Mouse (Mus musculus) limb, embryonic 10.5 days (tissue): ENCODE results near the gene B3gnt7. TPM values are rescaled to one million over a fixed set of nuclear protein-coding genes. Genes with fewer than 3 reads are reported as not detected.
"Not testable (repeated sequence)": the region's sequence is repeated elsewhere in the genome, so short reads cannot be mapped to it uniquely, and the experiment has no call there.

Source experiments
- DNase-seq: peaks from one replicate; pipeline ENCODE4 v3.0.0-alpha.2; 2017; ENCODE audit warnings: low spot score
- H3K27ac ChIP-seq: fragments of 300-500 bp; sonication (generic); 2 replicates; pipeline ENCODE4 v1.5.1; 2016; ENCODE audit warnings: mild to moderate bottlenecking
- H3K27me3 ChIP-seq: fragments of 300-500 bp; sonication (generic); 2 replicates; pipeline ENCODE4 v1.6.1; 2016; ENCODE audit warnings: low read depth, mild to moderate bottlenecking; ENCODE audit not compliant: poor library complexity, severe bottlenecking
- H3K36me3 ChIP-seq: fragments of 300-500 bp; sonication (generic); 2 replicates; pipeline ENCODE4 v1.6.1; 2016; ENCODE audit warnings: mild to moderate bottlenecking, moderate library complexity
- H3K4me1 ChIP-seq: fragments of 300-500 bp; sonication (generic); 2 replicates; pipeline ENCODE4 v1.6.1; 2016
- H3K4me3 ChIP-seq: fragments of 300-500 bp; sonication (generic); 2 replicates; pipeline ENCODE4 v1.5.1; 2016; ENCODE audit warnings: mild to moderate bottlenecking, moderate library complexity
- H3K9me3 ChIP-seq: fragments of 300-500 bp; sonication (generic); replicated peaks from 2 replicates; pipeline ENCODE4 v1.6.1; 2016; ENCODE audit warnings: mild to moderate bottlenecking
- WGBS: fragments of 180-500 bp; shearing (Covaris S2); methylation state at CpG from one replicate; pipeline ENCODE4 v1.1.7; 2016; 5-methylcytosine and 5-hydroxymethylcytosine counted together
- polyA plus RNA-seq: library from polyadenylated mRNA; unstranded; fragments of >200 nt; fragmentation: Nextera tagmentation; extraction: Ambion mirVana; gene quantifications from 2 replicates; pipeline ENCODE4 v1.2.1, GENCODE M21; 2016

Gene B3gnt7
- polyA plus RNA-seq, 1 experiment from 2014 or later = 3.4 TPM

DNA sequence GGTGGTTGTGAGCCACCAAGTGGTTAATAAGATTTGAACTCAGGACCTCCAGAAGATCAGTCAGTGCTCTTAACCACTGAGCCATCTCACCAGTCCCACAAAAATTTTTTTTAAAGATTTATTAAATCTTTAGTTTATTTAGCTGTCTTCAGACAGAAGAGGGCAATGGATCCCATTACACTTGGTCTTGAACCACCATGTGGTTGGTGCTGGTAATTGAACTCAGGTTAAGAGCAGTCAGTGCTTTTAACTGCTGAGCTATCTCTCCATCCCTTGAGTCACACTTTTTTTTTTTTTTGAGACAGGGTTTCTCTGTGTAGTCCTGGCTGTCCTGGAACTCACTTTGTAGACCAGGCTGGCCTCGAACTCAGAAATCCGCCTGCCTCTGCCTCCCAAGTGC, 38.5 kb downstream of the B3gnt7 start:
- not testable (repeated sequence) for H3K4me1 ChIP-seq, H3K4me3 ChIP-seq, H3K27ac ChIP-seq, H3K27me3 ChIP-seq, DNase-seq, H3K9me3 ChIP-seq
- WGBS = 76% methylated on average over 2 of the region's 2 CpGs
- H3K36me3 ChIP-seq = peaks cover 11% of the 10 kb centered on the region

DNA sequence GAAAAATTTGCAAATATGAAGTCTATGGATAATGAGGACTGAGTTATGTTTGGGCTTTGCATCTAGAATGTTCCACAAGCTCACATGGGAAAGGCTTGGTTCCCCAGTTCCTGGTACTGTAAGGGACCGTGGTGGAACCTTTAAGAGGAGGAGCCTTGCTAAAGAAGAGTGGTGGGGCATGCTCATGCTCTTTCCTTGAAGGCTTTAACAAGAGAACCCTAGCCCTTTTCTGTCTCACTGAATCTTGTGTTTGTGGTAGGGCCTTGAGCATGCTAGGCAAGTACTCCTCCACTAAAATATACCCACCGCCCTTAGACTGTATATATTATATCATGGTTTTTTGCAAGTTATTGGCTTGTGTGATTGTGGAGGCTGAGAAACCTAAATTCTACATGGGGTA, 39.7 kb downstream of the B3gnt7 start:
- Histone ChIP-seq H3K27me3 (no peaks in the 10 kb centered on the region), H3K4me1 (no peaks in the 10 kb centered on the region), H3K4me3 (no peak overlapping the region), H3K27ac (no peak overlapping the region), H3K9me3 (no peaks in the 10 kb centered on the region), H3K36me3 (peaks cover 24% of the 10 kb centered on the region)
- DNase-seq = no peak
- 91% methylated on average over 2 of the region's 2 CpGs for WGBS

DNA sequence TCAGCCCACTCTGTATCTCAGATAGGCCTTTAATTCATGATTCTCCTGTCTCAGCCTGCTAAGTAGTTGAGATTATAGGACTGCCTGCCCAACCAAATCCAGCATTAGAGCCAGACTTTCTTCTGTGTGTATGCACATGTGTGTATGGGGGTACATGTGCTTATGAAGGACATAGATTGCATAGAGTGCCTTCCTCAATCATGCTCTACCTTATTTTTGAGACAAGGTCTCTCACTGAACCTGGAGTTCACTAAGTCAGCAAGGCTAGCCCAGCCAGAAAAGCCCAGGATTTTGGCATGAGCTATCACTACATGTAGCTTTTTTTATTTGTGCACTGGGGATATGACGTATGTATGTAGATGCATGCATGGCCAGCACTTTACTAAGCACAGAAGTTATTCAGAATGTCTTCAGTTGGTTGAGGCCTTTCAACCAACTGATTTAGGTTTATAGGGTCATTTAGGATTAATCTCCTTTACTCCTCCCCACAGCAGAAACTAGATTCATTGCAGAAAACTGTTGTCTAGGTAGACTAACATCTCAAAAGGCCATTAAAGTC, 40.5 kb downstream of the B3gnt7 start:
- Histone ChIP-seq H3K27me3 (no peaks in the 10 kb centered on the region), H3K9me3 (no peaks in the 10 kb centered on the region), H3K4me3 (no peak overlapping the region), H3K36me3 (peaks cover 32% of the 10 kb centered on the region), H3K27ac (no peak overlapping the region), H3K4me1 (no peaks in the 10 kb centered on the region)
- 98% methylated on average over 1 of the region's 1 CpGs for WGBS
- DNase-seq = no peak

DNA sequence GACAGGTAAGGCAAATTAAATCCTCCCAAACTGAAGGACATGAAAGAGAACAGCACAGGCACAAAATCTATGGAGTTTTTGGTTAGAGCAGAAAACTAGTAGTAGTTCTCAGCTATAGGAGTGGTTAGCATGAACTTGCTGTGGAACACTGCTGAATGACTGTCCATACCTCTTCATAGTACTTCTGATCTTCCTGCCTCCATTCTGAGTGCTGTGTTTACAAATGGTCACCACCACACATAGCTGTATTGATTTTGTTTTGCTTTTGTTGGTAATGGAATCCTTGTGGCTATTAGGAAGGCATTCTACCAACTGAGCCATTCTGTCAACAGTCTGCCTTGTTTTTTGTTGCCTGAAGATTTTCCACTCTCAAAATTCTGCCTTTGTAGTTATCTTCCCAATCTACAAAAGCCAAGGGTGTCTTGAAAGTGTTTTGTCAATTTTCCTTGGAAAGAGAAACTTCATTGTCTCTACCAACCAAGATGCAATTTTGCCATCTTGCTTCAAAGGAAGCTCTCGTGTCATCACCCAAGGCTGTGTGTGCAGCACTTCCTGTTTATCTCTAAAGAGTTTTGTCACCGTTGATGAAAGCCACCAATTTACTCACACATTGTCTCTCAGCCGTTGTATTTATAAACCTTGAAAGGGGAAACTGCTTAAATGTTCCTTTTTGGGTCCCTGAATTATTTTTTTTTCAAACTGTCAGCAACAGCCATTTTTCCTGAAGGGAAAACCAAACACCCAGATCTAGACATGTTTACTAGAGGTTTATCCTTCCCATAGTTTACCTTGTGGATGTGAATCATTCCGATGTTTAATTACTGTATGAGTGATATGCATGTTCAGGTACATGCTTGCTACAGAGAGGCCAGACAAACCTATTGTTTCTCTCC, 41.6 kb downstream of the B3gnt7 start:
- Histone ChIP-seq H3K27me3 (no peaks in the 10 kb centered on the region), H3K4me3 (no peak overlapping the region), H3K9me3 (no peaks in the 10 kb centered on the region), H3K27ac (no peak overlapping the region), H3K4me1 (no peaks in the 10 kb centered on the region), H3K36me3 (peaks cover 43% of the 10 kb centered on the region)
- WGBS = 70% methylated on average over 4 of the region's 4 CpGs
- no peak for DNase-seq

DNA sequence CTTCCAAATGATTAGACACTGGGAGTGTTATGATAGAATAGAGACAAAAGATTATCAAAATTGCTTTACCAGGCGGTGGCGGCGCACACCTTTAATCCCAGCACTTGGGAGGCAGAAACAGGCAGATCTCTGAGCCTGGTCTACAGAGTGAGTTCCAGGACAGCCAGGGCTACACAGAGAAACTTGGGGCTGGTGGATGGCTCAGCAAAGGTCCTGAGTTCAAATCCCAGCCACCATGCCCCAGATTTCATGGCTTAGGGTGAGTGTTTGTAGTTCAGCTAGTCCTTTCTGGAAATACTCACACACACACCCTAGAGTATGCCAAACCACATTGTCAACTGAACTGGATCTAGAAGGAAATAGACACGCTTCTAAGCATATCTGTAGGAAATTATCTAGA, 42.4 kb downstream of the B3gnt7 start:
- Histone ChIP-seq H3K9me3 (no peaks in the 10 kb centered on the region), H3K4me1 (no peaks in the 10 kb centered on the region), H3K36me3 (peaks cover 51% of the 10 kb centered on the region), H3K27ac (no peak overlapping the region), H3K4me3 (no peak overlapping the region), H3K27me3 (no peaks in the 10 kb centered on the region)
- WGBS = 96% methylated on average over 4 of the region's 4 CpGs
- DNase-seq = no peak

DNA sequence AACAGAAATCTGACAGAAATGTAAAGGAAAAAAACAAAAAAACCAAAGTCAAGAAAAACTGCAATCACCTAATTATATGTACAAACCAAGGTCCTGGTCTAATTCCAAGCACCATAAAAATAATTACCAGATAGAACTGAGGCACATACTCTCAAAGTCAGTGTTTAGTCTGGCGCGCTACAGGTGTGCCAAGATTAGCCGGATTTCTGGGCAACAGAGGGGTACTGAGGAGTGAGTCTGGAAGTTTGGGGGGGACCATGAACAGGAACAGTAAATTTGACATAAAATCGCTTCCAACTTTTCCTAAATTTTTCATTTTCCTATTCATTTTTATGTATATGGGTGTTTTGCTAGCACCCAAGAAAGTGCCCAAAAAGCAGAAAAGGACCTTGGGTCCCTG, 43.3 kb downstream of the B3gnt7 start:
- H3K27ac ChIP-seq = no peak overlapping the region
- H3K4me1 ChIP-seq = no peaks in the 10 kb centered on the region
- 92% methylated on average over 4 of the region's 4 CpGs for WGBS
- no peak for DNase-seq
- no peaks in the 10 kb centered on the region for H3K9me3 ChIP-seq
- H3K27me3 ChIP-seq = no peaks in the 10 kb centered on the region
- H3K4me3 ChIP-seq = no peak overlapping the region
- peaks cover 60% of the 10 kb centered on the region for H3K36me3 ChIP-seq

DNA sequence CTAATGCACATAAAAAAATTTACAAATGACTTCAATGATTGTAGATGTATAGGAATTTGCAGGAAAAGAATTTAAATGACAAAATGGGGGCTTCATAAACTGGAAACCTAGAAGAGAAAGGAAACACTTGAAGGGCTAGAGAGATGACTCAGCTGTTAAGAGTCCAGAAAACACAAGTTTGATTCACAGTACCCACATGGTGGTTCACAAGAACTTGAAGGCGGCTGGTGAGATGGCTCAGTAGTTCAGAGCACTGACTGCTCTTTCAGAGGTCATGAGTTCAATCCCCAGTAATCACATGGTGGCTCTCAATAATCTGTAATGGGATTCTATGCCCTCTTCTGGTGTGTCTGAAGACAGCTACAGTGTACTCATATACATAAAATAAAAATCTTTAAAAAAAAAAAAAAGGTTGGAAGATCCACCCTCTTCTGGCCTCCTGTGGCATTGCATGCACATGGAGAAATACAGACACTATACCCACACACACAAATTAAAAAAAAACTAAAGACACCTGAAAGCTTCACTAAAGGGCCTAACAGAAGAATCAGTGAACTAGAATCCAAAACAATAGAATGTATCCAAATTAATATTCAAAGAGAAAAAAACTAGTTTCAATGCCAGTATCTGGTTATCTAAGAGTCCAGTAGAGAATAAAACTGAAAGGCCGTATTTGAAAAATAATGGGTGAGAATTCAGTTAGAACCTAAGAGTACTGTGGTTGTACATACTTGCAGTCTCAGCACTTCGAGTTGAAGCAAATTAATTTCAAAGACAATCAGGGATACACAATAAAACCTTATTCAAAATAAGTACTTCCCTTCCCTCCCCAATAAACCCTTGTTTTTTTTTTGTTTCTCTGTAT, 44.5 kb downstream of the B3gnt7 start:
- no peak overlapping the region for H3K4me3 ChIP-seq
- no peaks in the 10 kb centered on the region for H3K4me1 ChIP-seq
- WGBS = 88% methylated on average over 3 of the region's 3 CpGs
- no peak overlapping the region for H3K27ac ChIP-seq
- H3K36me3 ChIP-seq = peaks cover 71% of the 10 kb centered on the region
- H3K9me3 ChIP-seq = no peaks in the 10 kb centered on the region
- DNase-seq = no peak
- H3K27me3 ChIP-seq = no peaks in the 10 kb centered on the region

DNA sequence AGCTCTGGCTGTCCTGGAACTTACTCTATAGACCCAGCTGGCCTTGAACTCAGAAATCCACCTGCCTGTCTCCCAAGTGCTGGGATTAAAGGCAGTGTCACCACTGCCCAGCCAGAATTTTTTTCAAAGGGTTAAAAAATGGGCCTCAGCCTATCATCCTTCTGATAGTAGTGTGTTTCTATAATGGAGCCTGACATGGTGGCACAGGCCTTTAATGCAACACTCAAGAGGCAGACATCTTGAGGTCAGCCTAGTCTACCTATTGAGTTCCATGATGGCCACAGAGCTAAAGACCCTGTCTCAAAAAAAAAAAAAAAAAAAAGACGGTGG, 45.0 kb downstream of the B3gnt7 start:
- H3K4me1 ChIP-seq = no peaks in the 10 kb centered on the region
- no peak overlapping the region for H3K27ac ChIP-seq
- WGBS = 57% methylated on average over 1 of the region's 1 CpGs
- no peak overlapping the region for H3K4me3 ChIP-seq
- peaks cover 77% of the 10 kb centered on the region for H3K36me3 ChIP-seq
- no peaks in the 10 kb centered on the region for H3K9me3 ChIP-seq
- no peaks in the 10 kb centered on the region for H3K27me3 ChIP-seq
- no peak for DNase-seq

DNA sequence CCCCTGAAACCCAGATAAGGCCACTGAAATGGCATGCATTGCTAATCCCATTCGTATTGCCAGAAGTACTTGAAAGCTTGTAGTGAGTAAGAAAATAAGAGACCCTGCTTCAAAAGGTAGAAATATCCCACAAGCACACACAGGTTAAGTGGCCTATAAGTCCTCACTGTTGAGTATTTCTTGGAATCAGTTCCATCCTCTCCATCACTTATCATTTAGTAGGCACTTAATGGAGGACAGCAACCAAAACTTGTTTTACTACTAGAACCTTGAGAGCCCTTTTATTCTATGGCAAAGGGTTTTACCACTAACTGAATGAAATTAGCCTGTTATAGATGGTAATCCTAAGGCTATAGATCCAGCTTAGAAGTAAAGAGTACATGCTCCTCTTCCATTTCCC, 45.5 kb downstream of the B3gnt7 start:
- Histone ChIP-seq H3K27ac (no peak overlapping the region), H3K9me3 (no peaks in the 10 kb centered on the region), H3K36me3 (peaks cover 81% of the 10 kb centered on the region), H3K27me3 (no peaks in the 10 kb centered on the region), H3K4me3 (no peak overlapping the region), H3K4me1 (no peaks in the 10 kb centered on the region)
- no peak for DNase-seq
- 59% methylated on average over 1 of the region's 1 CpGs for WGBS

DNA sequence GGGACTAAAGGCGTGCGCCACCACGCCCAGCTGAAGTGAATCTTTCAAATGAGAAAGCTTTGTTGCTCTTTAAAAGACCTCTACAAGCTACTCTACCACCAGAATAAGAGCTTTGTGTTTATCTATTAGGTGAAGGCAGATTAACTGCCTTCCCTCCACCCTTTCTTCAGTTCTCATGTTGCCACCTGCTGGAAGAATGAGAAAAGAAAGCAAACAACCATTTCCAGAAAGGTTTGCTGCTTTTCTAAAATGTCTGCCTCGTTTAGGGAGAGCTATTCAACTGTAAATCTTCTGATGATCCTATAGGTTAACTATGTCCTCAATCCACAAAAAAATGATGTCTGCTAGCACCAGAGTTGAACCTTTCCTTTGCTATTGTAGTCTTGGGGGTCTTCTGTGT, 46.2 kb downstream of the B3gnt7 start:
- Histone ChIP-seq H3K4me3 (no peak overlapping the region), H3K36me3 (peaks cover 88% of the 10 kb centered on the region), H3K4me1 (no peaks in the 10 kb centered on the region), H3K27ac (no peak overlapping the region), H3K9me3 (no peaks in the 10 kb centered on the region), H3K27me3 (no peaks in the 10 kb centered on the region)
- no peak for DNase-seq
- WGBS = 74% methylated on average over 4 of the region's 4 CpGs

DNA sequence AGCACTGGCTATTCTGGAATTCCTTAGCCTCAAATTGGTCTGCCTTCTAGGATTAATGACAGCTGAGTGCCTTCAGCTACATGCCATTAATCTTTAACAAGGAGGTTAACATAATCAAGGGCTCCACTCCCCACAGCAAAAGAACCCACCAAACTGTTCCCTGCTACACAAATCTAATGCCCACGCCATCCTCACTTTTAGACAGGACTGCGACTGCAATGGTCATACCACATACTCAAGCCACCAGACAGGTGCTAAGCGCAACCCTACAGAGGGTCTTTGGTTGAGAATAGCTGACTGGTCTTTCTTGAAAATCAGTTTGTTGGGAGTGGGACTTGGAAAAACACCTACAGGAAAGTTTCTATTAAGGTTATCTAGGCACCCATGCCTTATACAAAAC, 46.6 kb downstream of the B3gnt7 start:
- 93% methylated on average over 3 of the region's 3 CpGs for WGBS
- DNase-seq = no peak
- Histone ChIP-seq H3K4me1 (no peaks in the 10 kb centered on the region), H3K36me3 (peaks cover 92% of the 10 kb centered on the region), H3K9me3 (no peaks in the 10 kb centered on the region), H3K4me3 (no peak overlapping the region), H3K27ac (no peak overlapping the region), H3K27me3 (no peaks in the 10 kb centered on the region)

DNA sequence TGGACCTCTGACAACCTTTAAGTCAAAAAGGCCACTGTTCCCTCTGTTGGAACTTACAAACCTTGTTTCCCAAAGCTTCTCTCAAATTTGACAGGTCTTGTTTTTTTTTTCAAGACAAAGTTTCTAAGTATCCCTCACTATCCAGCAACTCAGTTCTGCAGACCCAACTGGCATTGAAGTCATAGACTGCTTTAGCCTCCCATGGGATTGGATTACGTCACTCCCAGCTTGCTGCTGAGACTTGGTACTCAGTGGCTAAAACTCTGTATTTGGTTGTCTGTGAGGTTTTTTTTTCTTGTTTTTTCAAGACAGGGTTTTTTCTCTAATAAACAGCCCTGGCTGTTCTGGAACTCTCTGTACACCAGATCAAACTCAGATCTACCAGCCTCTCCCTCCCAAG, 47.1 kb downstream of the B3gnt7 start:
- peaks cover 97% of the 10 kb centered on the region for H3K36me3 ChIP-seq
- 98% methylated on average over 1 of the region's 1 CpGs for WGBS

DNA sequence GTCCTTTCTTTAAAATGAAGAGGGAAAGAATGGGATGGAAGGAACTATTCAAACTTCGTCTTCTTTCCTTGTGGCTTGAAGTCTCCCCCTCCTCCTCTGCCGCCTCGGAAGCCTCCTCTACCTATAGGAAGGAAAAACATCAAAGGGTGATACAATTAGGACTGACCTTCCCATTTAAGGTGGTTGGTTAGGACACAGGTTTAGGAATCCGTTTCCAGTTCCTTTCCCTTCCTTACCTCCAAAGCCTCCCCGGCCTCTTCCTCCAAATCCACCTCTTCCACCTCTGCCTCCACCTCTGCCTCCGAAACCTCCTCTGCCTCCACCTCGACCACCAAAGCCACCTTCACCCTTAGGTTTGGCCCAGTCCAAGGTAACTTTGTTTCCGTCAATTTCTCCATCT, 47.9 kb downstream of the B3gnt7 start:
- H3K36me3 ChIP-seq = peaks cover 100% of the 10 kb centered on the region
- H3K27me3 ChIP-seq = no peaks in the 10 kb centered on the region
- DNase-seq = no peak
- WGBS = 88% methylated on average over 8 of the region's 8 CpGs
- H3K4me3 ChIP-seq = no peak overlapping the region
- H3K27ac ChIP-seq = no peak overlapping the region
- H3K4me1 ChIP-seq = no peaks in the 10 kb centered on the region
- H3K9me3 ChIP-seq = no peaks in the 10 kb centered on the region

More for the DNA sequence above, 47.1 kb downstream of the B3gnt7 start:
- Histone ChIP-seq H3K4me3 (no peak overlapping the region), H3K4me1 (no peaks in the 10 kb centered on the region), H3K27me3 (no peaks in the 10 kb centered on the region), H3K27ac (no peak overlapping the region), H3K9me3 (no peaks in the 10 kb centered on the region)
- no peak for DNase-seq
